Mouse (Mus musculus): ENCODE measurements around the gene Tdrkh. TPM values are rescaled to one million over a fixed set of nuclear protein-coding genes. Genes with fewer than 3 reads are reported as not detected.

Tdrkh gene
- polyA plus RNA-seq, 2 experiments, result 2.8 to 7.4 TPM

DNA sequence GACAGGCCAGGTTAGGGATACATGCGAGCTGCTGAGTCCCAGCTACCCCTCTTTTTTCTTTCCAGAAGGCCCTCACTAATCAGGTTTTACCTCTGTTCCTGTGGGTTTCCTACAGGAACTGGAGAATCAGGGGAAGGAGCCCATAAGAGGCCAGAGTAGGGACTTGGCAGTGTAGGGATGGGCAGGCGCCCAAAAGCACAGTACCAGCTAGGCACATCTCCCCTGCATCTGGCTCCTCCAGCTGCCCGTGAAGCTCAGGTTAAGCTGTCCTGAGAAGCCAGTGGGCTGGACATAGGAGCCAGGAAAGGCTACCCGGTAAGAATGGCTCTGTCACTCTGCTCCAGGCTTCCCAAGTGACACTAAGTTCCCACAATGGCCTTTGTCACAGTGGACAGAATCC is 68.4 kb downstream of the Tdrkh start:
- WGBS, result 73% methylated on average over 4 of the region's 4 CpGs
- Histone ChIP-seq H3K9ac (ENCODE audit: low read depth, low read length, severe bottlenecking) (no peak overlapping the region), H3K4me1 (ENCODE audit: control insufficient read depth, insufficient read depth, low read length) (peaks cover 5% of the 10 kb centered on the region; the same call in 1 of the 2 replicates), H3K27ac (replicated peaks; ENCODE audit: low read depth, low read length) (no peak overlapping the region), H3K9me3 (ENCODE audit: control insufficient read depth, low read length) (no peaks in the 10 kb centered on the region), H3K4me2 (replicated peaks; ENCODE audit: low read depth, low read length, severe bottlenecking) (no peak overlapping the region), H3K4me3 (replicated peaks; ENCODE audit: low read length) (no peak overlapping the region), H3K27me3 (ENCODE audit: control insufficient read depth, insufficient read depth, low read length) (0 out of 2 replicates have a peak, but pooled peaks cover 10% of the 10 kb centered on the region), H3K36me3 (ENCODE audit: control insufficient read depth, insufficient read depth, low read length) (no peaks in the 10 kb centered on the region)
- ATAC-seq (ENCODE audit: low FRiP score, low read depth) (no peak), DNase-seq (ENCODE audit: low spot score) (no peak)
- TF ChIP-seq POLR2A (IDR thresholded peaks at IDR 0.05; ENCODE audit: borderline replicate concordance, extremely low read depth, insufficient read depth, insufficient read length), result no peak

DNA sequence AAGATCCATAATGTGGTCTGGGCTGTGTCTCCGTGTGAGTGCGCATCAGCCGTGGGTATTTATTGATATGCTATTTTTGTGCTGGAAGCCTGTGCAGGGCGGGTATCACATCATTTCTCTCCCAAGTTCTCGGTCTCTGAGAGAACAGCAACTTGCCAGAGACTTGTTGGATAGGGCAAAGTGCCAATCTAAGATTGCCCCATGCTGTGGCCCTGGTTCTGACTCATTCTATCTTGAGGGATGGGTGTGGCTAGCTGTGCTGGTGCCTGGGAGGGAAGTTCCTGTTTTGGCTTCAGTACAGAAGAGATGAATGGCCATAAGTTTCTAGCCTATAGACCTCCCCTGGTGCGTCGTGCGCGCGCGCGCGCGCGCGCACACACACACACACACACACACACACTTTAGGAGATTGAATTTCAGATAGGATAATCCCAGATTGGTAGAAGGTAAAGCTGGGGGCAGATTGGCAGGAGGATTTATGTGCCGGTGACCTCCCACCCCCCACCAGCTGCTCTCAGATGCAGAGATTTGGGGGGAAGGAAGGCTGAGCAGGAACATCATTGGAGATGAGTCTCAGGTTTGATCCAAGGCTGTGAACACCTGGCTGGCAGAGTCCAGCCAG is 69.8 kb downstream of the Tdrkh start:
- H3K9ac ChIP-seq (ENCODE audit: low read depth, low read length, severe bottlenecking), result no peak overlapping the region
- no peak overlapping the region for H3K27ac ChIP-seq (replicated peaks; ENCODE audit: low read depth, low read length)
- 91% methylated on average over 17 of the region's 17 CpGs for WGBS
- no peak overlapping the region for H3K4me2 ChIP-seq (replicated peaks; ENCODE audit: low read depth, low read length, severe bottlenecking)
- H3K27me3 ChIP-seq (ENCODE audit: control insufficient read depth, insufficient read depth, low read length), result 0 out of 2 replicates have a peak, but pooled peaks cover 10% of the 10 kb centered on the region
- no peaks in the 10 kb centered on the region for H3K36me3 ChIP-seq (ENCODE audit: control insufficient read depth, insufficient read depth, low read length)
- H3K9me3 ChIP-seq (ENCODE audit: control insufficient read depth, low read length), result no peaks in the 10 kb centered on the region
- no peak overlapping the region for H3K4me3 ChIP-seq (replicated peaks; ENCODE audit: low read length)
- DNase-seq (ENCODE audit: low spot score), result no peak
- peaks cover 5% of the 10 kb centered on the region; the same call in 1 of the 2 replicates for H3K4me1 ChIP-seq (ENCODE audit: control insufficient read depth, insufficient read depth, low read length)
- no peak for TF ChIP-seq POLR2A (IDR thresholded peaks at IDR 0.05; ENCODE audit: borderline replicate concordance, extremely low read depth, insufficient read depth, insufficient read length)
- no peak for ATAC-seq (ENCODE audit: low FRiP score, low read depth)

DNA sequence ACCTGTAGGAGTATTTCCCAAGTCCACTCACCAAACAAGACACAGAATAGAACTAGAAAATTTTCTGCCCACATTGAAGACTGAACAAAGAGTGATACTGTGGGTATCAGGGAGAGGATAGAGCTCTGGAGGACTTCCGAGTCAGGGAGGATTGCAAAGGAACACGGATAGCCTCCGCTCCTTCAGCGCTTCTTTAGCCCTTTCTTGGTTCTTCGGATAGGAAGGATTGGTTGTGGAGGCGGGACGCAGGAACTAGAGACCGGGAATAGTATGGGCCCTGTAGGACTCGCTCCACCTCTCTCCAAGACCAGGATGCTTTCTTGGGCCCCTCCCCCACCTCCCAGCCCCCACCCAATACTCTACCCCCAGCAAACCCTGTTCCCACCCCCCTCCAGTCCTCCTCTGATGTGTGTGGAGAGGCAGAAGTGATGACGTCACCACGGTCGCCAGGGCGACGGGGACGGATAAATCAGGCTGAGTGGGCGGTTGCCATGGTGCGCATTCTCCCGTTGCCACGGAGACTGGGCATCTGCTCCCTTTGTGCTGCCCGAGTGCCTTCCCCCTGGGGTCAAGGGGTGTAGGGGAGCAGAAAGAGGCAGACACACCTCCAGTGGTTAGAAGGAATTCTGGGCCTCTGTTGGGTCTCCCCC is 70.8 kb downstream of the Tdrkh start:
- H3K27me3 ChIP-seq (ENCODE audit: control insufficient read depth, insufficient read depth, low read length), result 0 out of 2 replicates have a peak, but pooled peaks cover 1% of the 10 kb centered on the region
- no peak overlapping the region for H3K27ac ChIP-seq (replicated peaks; ENCODE audit: low read depth, low read length)
- ATAC-seq (ENCODE audit: low FRiP score, low read depth), result no peak
- DNase-seq (ENCODE audit: low spot score), result no peak
- H3K9me3 ChIP-seq (ENCODE audit: control insufficient read depth, low read length), result no peaks in the 10 kb centered on the region
- no peak for TF ChIP-seq POLR2A (IDR thresholded peaks at IDR 0.05; ENCODE audit: borderline replicate concordance, extremely low read depth, insufficient read depth, insufficient read length)
- H3K4me3 ChIP-seq (replicated peaks; ENCODE audit: low read length), result no peak overlapping the region
- no peaks in the 10 kb centered on the region for H3K36me3 ChIP-seq (ENCODE audit: control insufficient read depth, insufficient read depth, low read length)
- WGBS, result 29% methylated on average over 19 of the region's 20 CpGs
- H3K4me1 ChIP-seq (ENCODE audit: control insufficient read depth, insufficient read depth, low read length), result peaks cover 5% of the 10 kb centered on the region; the same call in 1 of the 2 replicates
- H3K4me2 ChIP-seq (replicated peaks; ENCODE audit: low read depth, low read length, severe bottlenecking), result no peak overlapping the region
- no peak overlapping the region for H3K9ac ChIP-seq (ENCODE audit: low read depth, low read length, severe bottlenecking)

Other genes with a start within 250 kb of the Tdrkh start
- not detected in 2 replicates for gene Gm10696, start 235.1 kb upstream of the Tdrkh start, polyA plus RNA-seq (2012; rRNA removed)
- not detected in 2 replicates for gene Gm10696, start 235.1 kb upstream of the Tdrkh start, polyA plus RNA-seq (2014; fragmentation: Nextera tagmentation; extraction: Ambion mirVana)
- not detected in 2 replicates for gene Gm5286, start 216.6 kb upstream of the Tdrkh start, polyA plus RNA-seq (2012; rRNA removed)
- gene Gm5286, start 216.6 kb upstream of the Tdrkh start, polyA plus RNA-seq (2014; fragmentation: Nextera tagmentation; extraction: Ambion mirVana), result not detected in 2 replicates
- not detected in 2 replicates for gene Gm4778, start 149.2 kb upstream of the Tdrkh start, polyA plus RNA-seq (2012; rRNA removed)
- not detected in 2 replicates for gene Gm4778, start 149.2 kb upstream of the Tdrkh start, polyA plus RNA-seq (2014; fragmentation: Nextera tagmentation; extraction: Ambion mirVana)
- 4.5 and 5.6 TPM in 2 replicates for gene Them4, start 103.2 kb upstream of the Tdrkh start, polyA plus RNA-seq (2012; rRNA removed)
- gene Them4, start 103.2 kb upstream of the Tdrkh start, polyA plus RNA-seq (2014; fragmentation: Nextera tagmentation; extraction: Ambion mirVana), result 11.8 and 13.1 TPM in 2 replicates
- 10.5 and 17.8 TPM in 2 replicates for gene Them5, start 71.2 kb upstream of the Tdrkh start, polyA plus RNA-seq (2012; rRNA removed)
- gene Them5, start 71.2 kb upstream of the Tdrkh start, polyA plus RNA-seq (2014; fragmentation: Nextera tagmentation; extraction: Ambion mirVana), result 49.3 and 73.5 TPM in 2 replicates
- 1.3 and 2.2 TPM in 2 replicates for gene C2cd4d, start 50.8 kb upstream of the Tdrkh start, polyA plus RNA-seq (2012; rRNA removed)
- gene C2cd4d, start 50.8 kb upstream of the Tdrkh start, polyA plus RNA-seq (2014; fragmentation: Nextera tagmentation; extraction: Ambion mirVana), result 4.4 and 5.0 TPM in 2 replicates
- gene Rorc, start 40.5 kb upstream of the Tdrkh start, polyA plus RNA-seq (2012; rRNA removed), result 2.3 and 3.0 TPM in 2 replicates
- gene Rorc, start 40.5 kb upstream of the Tdrkh start, polyA plus RNA-seq (2014; fragmentation: Nextera tagmentation; extraction: Ambion mirVana), result 2.2 and 2.3 TPM in 2 replicates
- 0.06 and 0.08 TPM in 2 replicates for gene Lingo4, start 14.8 kb upstream of the Tdrkh start, polyA plus RNA-seq (2012; rRNA removed)
- not detected in 2 replicates for gene Lingo4, start 14.8 kb upstream of the Tdrkh start, polyA plus RNA-seq (2014; fragmentation: Nextera tagmentation; extraction: Ambion mirVana)
- gene Mrpl9, start 30.0 kb downstream of the Tdrkh start, polyA plus RNA-seq (2012; rRNA removed), result 51.7 and 55.9 TPM in 2 replicates
- gene Mrpl9, start 30.0 kb downstream of the Tdrkh start, polyA plus RNA-seq (2014; fragmentation: Nextera tagmentation; extraction: Ambion mirVana), result 52.8 and 63.4 TPM in 2 replicates
- gene Oaz3, start 30.6 kb downstream of the Tdrkh start, polyA plus RNA-seq (2012; rRNA removed), result 0.30 and 0.31 TPM in 2 replicates
- gene Oaz3, start 30.6 kb downstream of the Tdrkh start, polyA plus RNA-seq (2014; fragmentation: Nextera tagmentation; extraction: Ambion mirVana), result 0.26 TPM in 1 of 2 replicates, not detected in the other
- 1.7 and 2.4 TPM in 2 replicates for gene Celf3, start 65.0 kb downstream of the Tdrkh start, polyA plus RNA-seq (2012; rRNA removed)
- 0.25 and 0.90 TPM in 2 replicates for gene Celf3, start 65.0 kb downstream of the Tdrkh start, polyA plus RNA-seq (2014; fragmentation: Nextera tagmentation; extraction: Ambion mirVana)
- gene Riiad1, start 67.1 kb downstream of the Tdrkh start, polyA plus RNA-seq (2012; rRNA removed), result 1.4 and 2.1 TPM in 2 replicates
- gene Riiad1, start 67.1 kb downstream of the Tdrkh start, polyA plus RNA-seq (2014; fragmentation: Nextera tagmentation; extraction: Ambion mirVana), result 3.6 and 3.8 TPM in 2 replicates
- gene Snx27, start 169.4 kb downstream of the Tdrkh start, polyA plus RNA-seq (2012; rRNA removed), result 22.5 and 24.3 TPM in 2 replicates
- 37.2 and 43.0 TPM in 2 replicates for gene Snx27, start 169.4 kb downstream of the Tdrkh start, polyA plus RNA-seq (2014; fragmentation: Nextera tagmentation; extraction: Ambion mirVana)
- not detected in 2 replicates for gene Gm10972, start 229.8 kb downstream of the Tdrkh start, polyA plus RNA-seq (2012; rRNA removed)
- not detected in 2 replicates for gene Gm10972, start 229.8 kb downstream of the Tdrkh start, polyA plus RNA-seq (2014; fragmentation: Nextera tagmentation; extraction: Ambion mirVana)
- 9.8 and 11.9 TPM in 2 replicates for gene Tuft1, start 245.6 kb downstream of the Tdrkh start, polyA plus RNA-seq (2012; rRNA removed)
- 16.6 and 19.1 TPM in 2 replicates for gene Tuft1, start 245.6 kb downstream of the Tdrkh start, polyA plus RNA-seq (2014; fragmentation: Nextera tagmentation; extraction: Ambion mirVana)

Data from limb, embryonic 14.5 days (tissue).